Mouse (Mus musculus) layer of hippocampus, postnatal 36 days (tissue): ENCODE measurements at regions not wholly inside any gene's neighbourhood (a gene's known extent, or its start where the extent isn't known, plus 50 kb on each side); places are given as distances from the start of the nearest gene placed in this dataset.
"Not testable (repeated sequence)": the region's sequence is repeated elsewhere in the genome, so short reads cannot be mapped to it uniquely, and the experiment has no call there.

Experiments
- DNase-seq, 2 experiments: peaks; one replicate each; pipeline ENCODE4 v3.0.0; 2022

GRCm38 (mm10) chr3:129386522-129386921, 54.0 kb upstream of the Enpep start:
- DNase-seq = no peak

DNA sequence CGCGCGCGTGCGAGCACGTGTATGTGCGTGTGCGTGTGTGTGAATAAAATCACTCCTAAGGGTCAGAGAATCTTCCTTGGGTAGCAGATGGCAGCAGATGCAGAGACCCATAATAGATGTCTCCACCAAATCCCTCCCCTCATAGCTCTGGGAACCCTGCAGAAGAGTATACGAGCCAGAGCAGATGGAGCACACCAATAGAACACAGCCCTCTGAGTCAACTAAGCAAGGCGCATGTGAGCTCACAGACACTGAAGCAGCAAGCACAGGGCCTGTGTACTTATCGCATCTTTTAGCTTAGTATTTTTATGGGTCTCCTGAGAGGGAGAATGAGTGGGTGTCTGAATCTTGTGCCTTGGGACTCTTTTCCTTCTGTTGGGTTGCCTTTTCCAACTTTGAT, 58.0 kb upstream of the Enpep start:
- peak; percentile 8 to 9 for DNase-seq

DNA sequence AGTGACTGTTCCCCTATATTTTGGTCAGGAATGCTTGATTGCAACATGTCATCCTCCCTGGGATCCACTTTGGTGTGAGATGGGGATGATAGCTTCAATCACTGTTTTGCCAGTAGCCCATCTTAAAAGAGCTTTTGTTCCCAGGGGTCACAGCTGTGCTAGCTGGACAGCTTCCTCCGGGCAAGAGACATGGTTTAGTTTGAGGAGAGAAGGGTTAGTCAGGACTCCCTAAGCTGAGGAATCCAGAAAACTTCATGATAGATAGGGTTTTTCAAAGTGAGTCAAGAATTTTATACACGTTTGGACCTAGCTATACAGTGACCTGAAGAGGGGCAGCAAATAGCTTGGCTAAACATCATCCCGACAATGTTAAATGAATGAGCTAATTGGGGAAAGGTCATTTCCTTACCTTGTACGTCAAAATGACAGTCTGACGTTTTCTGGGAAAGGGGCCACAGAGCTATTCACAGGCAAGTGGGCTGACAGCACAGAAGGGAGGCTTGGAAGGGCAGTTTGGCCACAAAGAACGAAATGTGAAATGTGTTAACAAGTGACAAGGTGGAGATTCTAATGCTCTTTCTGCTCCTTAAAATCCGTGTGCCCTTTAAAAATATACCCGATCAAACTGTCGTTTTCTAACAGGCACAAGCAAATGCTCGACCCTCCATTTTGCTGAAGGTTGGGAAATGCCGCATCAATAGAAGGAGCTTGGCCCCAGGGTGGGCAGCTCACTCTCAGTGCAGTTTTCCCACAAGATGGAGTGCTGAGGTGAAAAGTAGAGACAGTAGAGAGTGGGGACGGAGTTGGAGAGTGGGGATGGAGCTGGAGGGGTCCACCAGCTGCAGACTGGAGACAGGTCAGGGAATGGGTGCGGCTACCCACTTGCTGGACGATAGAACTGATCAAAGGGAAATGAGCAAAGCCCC, 59.6 kb upstream of the Enpep start:
- no peak for DNase-seq

DNA sequence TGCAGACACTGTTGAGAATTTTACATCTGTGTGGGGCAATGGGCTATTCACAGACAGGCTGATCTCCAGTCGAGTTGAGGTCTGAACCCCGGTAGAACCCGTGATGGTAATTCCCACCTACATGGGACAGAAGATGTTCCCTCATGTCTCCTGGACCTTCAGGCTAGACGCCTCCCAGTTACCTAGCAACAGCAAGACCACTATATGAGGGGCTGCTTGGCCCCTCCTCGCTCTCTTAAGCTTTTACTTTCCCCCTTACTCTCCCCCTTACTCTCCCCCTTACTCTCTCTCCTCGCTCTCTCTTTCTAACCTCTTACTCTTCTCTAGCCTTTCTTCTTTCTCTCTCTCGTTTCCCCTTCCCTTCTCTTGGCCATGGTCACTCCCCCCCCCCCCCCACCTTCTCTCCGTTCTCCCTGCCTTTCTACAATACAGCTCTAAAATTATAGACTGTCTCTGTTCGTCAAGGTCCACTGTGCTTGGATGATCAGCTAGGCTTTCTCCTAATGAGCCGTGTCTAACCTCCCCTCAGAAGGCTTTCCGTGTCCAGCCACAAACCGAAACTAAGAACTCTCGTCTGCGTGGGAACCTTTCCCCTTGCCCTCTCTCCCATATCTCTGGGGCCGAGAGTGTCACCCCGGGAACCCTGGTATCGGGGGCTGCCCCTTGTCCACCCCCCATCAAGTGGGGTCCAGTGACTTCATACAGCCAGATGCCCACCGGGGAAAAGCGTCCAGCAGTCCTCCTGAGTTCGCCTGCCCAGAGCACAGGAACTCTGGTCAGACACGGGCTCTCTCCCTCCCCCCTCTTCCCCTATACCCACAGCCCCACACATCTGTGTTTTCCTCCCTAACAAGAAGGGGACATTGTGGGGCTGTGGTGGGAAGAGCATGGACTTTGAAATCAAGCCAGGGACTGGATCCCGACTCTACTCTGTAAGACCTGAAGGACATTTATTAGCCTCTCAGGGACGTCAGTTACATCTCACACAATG, 60.6 kb upstream of the Enpep start:
- DNase-seq = no peak

DNA sequence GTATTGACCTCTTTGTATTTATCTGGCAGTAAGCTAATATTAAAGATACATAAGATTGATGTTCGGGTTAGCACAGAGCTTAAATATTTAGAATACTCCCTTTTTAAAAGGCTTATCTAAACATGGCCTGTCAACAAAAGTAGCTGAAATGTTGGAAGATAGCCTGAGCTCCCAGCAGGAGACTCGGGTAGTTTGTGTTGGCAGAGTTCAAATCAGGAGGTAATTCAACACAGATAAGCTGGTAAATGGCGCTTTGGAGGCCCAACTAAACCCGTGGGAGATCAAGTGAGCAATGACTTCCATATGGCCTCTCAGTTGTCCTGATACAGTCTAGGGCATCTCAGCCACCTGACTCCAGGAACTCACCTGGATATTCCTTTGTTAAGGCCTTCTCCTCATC, 65.0 kb upstream of the Enpep start:
- no peak for DNase-seq

GRCm38 (mm10) chr3:129400092-129400924, 67.8 kb upstream of the Enpep start:
- no peak for DNase-seq

- no peak for DNase-seq
Observed at GRCm38 (mm10) chr3:129411389-129412054, 79.0 kb upstream of the Enpep start.

- DNase-seq = no peak
Observed at GRCm38 (mm10) chr3:129412126-129412960, 79.8 kb upstream of the Enpep start.

GRCm38 (mm10) chr3:129412961-129413246, 80.4 kb upstream of the Enpep start:
- DNase-seq = no peak

GRCm38 (mm10) chr3:129415656-129416055, 83.1 kb upstream of the Enpep start:
- no peak for DNase-seq

- no peak for DNase-seq
Observed at GRCm38 (mm10) chr3:129416337-129416736, 83.8 kb upstream of the Enpep start.

DNA sequence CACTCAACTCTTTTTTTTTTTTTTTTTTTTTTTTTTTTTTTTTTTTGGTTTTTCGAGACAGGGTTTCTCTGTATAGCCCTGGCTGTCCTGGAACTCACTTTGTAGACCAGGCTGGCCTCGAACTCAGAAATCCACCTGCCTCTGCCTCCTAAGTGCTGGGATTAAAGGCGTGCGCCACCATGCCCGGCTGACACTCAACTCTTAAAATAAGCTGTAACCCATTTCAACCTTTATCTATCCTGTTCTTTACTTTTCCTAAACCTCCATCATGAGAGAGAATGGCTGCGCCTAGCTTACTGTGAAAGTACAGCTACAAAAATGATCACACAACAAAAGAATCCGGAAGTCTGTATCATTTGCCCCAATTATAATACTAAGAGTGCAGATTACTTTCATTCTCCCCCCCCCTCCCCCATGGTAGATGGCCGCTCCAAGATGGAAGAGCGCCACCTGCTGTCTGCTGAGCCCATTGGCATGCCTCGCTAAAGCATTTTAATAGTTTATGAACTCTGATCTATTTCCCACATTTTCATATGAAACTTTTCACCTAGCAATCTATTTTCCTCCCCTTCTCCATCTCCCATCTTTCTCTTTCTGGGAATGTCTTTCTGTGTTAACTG, 89.2 kb upstream of the Enpep start:
- DNase-seq = not testable (repeated sequence)

DNA sequence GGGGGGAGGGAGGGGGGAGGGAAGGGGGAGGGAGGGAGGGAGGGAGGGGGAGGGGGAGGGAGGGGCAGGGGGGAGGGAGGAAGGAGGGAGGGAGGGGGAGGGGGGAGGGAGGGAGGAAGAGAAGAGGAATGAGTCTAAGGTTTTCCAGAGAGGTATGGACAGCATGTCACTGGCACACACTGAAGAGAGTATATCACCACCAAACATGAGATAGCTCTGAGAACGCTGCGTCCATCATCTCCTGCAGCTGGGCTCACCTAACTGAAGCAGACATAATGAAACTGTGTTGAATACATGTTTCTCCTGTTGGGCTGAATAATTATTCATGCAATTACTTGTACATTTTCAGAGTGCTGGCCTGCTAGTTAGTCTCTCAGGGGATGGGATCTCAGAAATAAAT, 96.2 kb upstream of the Enpep start:
- no peak for DNase-seq

DNA sequence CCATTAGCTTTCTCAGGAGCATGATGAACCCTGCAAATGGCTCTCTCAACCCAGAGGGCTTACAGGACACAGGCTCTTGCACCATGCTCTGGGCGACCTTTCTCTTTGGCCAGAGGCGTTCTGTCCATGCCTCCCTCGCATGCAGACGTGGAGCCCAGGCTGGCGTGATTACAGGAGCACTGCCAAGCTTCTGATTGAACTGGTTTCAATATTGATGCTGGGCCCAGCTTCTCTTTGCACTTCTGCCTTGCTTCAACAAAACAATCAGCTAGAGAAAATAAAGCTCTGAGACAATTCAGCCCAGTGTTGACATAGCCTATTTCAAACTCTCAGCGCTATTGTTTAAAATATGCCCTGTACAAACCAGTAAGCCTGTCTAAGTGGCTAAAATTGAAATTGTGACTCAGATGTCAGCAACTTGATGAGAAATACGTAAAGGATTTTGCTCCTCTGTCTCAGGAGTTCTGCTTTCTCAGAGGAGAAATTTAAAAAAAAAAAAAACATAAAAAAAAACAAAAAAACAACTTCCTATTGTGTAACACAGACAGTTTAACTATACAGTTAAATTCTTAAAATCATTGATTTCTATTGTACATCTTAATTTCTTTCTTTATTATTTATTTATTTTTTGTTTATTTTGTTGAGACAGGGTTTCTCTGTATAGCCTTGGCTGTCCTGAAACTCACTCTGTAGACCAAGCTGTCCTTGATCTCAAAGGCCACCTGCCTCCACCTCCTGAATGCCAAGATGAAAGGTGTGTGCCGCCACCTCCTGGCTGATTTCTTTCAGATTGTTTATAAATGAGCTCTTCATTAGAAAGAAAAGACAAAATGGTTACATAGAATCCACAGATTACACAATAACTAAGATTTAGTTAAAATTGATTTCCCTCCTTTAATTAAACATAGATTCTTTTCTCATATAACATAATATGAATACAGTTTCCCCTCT, 96.9 kb upstream of the Enpep start:
- DNase-seq = no peak

GRCm38 (mm10) chr3:129434056-129434455, 98.1 kb upstream of the Elovl6 start:
- no peak for DNase-seq

- DNase-seq = no peak
Observed at GRCm38 (mm10) chr3:129437687-129438086, 94.5 kb upstream of the Elovl6 start.

DNA sequence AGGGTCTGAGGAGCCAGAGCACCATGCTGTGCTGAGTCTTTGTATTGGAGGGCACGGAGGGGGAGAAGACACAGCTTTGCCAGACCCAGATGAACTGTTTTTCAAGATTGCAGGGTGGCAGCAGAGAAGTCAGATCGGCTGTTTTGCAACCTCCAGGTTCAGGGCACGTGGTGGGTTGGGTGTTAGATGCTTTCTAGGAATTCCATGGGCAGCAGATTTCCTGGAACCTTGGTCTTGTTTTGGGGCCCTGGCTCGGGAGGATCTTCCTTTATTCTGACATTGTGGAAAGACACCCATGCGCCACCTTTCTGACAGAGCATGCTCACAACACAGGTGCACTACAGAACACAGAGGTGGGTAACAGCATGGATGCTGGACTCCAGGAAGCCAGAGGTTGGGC, 89.4 kb upstream of the Elovl6 start:
- DNase-seq = no peak

GRCm38 (mm10) chr3:129444221-129444620, 87.9 kb upstream of the Elovl6 start:
- no peak for DNase-seq

GRCm38 (mm10) chr3:129445961-129446360, 86.2 kb upstream of the Elovl6 start:
- no peak for DNase-seq
